Mouse (Mus musculus): ENCODE data around the gene Cul7. TPM values are rescaled to one million over a fixed set of nuclear protein-coding genes. Genes with fewer than 3 reads are reported as not detected.

Cul7 gene
- polyA plus RNA-seq, 1 experiment = 13.8 TPM

- H3K27ac ChIP-seq (replicated peaks; ENCODE audit: low read depth, low read length) = peak within 1 kb of the TSS; percentile 50
- no peaks in the 10 kb centered on the region for H3K4me1 ChIP-seq (ENCODE audit: control insufficient read depth, insufficient read depth, insufficient read length, low read length)
- peak within 1 kb of the TSS; percentile 84 for H3K4me3 ChIP-seq (ENCODE audit: insufficient read depth, low read depth, low read length)
Measured at GRCm38 (mm10) chr17:46673850-46674529, 23.9 kb downstream of the Cul7 start, which contains the start of gene Rrp36. Rrp36 (minus strand) TSS chr17:46674352.

DNA sequence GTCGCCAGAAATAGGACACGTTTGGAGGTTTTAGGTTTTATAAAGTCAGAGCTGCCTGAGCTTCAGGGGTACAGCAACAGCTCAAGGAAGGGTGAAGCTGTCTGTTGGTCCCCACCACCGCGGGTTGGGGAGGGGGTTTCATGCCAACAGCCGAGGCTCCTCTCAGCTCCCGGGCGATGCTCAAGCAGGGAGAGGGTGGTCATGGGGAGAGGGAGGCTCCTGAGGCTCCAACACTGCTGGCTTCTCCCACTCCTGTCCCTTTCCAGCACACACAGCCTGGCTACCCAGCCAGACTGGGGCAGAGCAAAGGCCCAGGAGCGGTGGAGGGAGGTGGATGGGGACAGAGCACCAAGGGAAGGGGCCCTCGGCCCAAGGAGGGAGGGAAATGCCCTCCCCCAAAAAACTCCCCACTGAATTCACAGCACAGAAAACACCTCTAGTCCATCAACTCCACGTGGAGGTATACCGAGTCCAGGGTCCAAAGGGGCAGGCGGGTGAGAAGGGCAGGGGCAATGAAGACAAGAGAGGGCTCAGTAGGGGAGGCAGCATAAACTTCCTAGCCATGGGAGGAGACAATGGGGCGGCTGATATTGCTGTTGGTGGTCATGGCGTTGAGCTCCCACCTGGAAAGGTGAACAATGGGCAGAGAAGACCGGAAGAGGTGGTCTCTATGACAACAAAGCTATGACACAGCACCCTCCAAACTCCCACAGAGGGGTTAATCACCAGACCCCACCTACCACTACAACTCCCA lies 24.6 kb downstream of the Cul7 start:
- Histone ChIP-seq H3K27ac (replicated peaks; ENCODE audit: low read depth, low read length) (no peak overlapping the region), H3K4me1 (ENCODE audit: control insufficient read depth, insufficient read depth, insufficient read length, low read length) (no peaks in the 10 kb centered on the region), H3K4me3 (ENCODE audit: insufficient read depth, low read depth, low read length) (peak overlapping the region; percentile 40)

GRCm38 (mm10) chr17:46678416-46678815 lies 28.3 kb downstream of the Cul7 start, which contains the start of gene Mea1:
Mea1 (plus strand) TSS chr17:46678793.
- peaks cover 4% of the 10 kb centered on the region; the same call in 1 of the 2 replicates for H3K4me1 ChIP-seq (ENCODE audit: control insufficient read depth, insufficient read depth, insufficient read length, low read length)
- peak within 1 kb of the TSS; percentile 81 for H3K4me3 ChIP-seq (ENCODE audit: insufficient read depth, low read depth, low read length)
- no peak within 1 kb of the TSS for H3K27ac ChIP-seq (replicated peaks; ENCODE audit: low read depth, low read length)

DNA sequence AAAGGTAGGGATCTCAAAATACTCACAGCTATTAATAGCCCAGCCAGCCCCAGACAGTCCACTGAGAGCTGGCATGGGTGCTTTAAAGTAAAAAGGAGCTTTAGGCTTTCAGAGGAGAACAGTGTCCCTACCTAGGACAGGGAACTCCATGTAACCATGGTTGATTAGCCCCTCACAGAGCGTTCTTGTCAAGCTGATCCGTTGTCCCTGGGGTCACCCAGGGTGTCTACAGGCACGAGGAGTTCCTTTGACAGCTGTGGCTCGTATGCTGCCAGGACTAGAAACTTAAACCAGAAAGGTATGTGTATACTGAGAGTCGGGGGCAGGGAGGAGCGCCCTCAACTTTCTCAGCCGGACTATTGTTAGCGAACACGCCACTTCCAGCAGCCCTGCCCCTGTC lies 28.8 kb downstream of the Cul7 start:
- Histone ChIP-seq H3K4me3 (ENCODE audit: insufficient read depth, low read depth, low read length) (peak overlapping the region; percentile 81; the same call in 1 of the 2 replicates), H3K4me1 (ENCODE audit: control insufficient read depth, insufficient read depth, insufficient read length, low read length) (peaks cover 4% of the 10 kb centered on the region; the same call in 1 of the 2 replicates), H3K27ac (replicated peaks; ENCODE audit: low read depth, low read length) (no peak overlapping the region)

DNA sequence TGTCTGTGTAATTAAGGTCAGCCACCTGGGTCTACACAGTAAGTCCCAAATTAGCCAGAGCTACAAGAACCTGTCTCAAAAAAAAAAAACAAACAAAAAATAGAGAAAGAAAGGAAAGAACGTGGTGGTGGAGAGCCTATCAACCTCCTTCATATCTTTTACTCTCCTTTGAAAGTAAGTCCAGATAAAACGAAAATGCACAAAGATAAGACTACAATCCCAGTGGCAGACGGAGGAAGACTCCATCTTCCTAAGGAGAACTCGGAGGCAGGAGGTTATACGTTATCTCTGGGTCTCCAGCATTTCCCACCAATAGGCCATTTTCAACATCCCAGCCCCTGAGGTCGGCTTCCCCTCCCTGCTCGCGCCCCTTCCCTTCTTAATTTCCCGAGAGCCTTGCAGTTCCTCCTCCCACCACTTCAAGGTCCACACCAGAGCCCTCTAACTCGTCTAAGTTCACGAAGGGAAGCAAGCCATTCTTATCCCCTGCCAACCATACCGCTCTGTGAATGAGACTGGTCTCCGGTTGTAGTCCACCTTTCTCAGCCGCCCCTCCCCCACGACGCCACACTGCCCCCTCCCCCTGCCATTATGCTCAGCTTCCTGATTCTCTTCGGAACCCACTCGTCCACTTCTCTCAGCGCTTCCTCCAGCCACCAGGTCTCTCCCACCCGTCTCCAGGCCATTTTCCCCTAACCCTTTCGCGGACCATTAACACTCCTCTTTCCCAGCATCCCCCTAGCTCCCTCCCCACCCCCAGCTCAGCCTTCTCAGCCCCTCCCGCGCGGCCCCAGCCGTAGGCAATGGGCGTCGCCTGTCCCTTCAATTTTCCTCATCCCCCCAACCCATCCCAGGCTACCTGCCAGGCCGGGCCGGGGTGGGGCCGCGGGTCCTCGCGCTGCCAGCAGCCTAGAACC lies 30.0 kb downstream of the Cul7 start:
- Histone ChIP-seq H3K4me3 (ENCODE audit: insufficient read depth, low read depth, low read length) (peak overlapping the region; percentile 81), H3K4me1 (ENCODE audit: control insufficient read depth, insufficient read depth, insufficient read length, low read length) (peaks cover 4% of the 10 kb centered on the region; the same call in 1 of the 2 replicates), H3K27ac (replicated peaks; ENCODE audit: low read depth, low read length) (peak overlapping the region; percentile 54; the same call in 1 of the 2 replicates)

DNA sequence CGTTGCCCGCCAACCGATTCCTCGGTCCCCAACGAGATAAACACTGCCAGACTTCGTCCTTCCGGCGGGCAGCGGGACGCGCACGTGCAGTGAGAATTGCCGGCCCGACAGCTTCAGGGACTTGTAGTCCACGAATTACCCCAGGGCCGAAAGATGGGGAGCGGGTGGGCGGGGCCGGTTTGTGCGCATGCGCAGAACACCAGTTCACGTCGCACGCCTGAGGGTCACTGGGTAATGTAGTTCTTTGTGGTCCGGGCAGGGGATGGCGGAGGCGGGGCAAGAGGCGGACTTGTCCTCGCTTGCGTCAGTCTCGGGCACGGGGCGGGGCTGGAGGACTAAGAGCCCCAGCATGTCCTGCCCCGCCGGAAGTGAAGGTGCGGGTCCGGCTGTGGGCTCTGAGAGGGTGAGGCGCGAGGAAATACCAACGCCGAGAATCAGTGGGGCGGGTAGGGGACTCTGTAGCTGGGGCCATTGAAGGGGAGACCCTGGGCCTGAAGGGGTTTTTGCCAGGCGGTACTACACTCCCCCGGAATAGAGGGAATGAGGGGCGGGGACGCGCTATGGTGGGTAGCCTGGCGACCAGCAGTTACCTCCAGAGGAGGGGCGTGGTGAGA lies 30.7 kb downstream of the Cul7 start, which contains the start of gene Klhdc3:
TSS of gene Klhdc3 (minus strand) at position 155 of the 614 bp plus-strand sequence.
- H3K4me1 ChIP-seq (ENCODE audit: control insufficient read depth, insufficient read depth, insufficient read length, low read length) = peaks cover 4% of the 10 kb centered on the region; the same call in 1 of the 2 replicates
- peak within 1 kb of the TSS; percentile 81 for H3K4me3 ChIP-seq (ENCODE audit: insufficient read depth, low read depth, low read length)
- peak within 1 kb of the TSS; percentile 54 for H3K27ac ChIP-seq (replicated peaks; ENCODE audit: low read depth, low read length)

DNA sequence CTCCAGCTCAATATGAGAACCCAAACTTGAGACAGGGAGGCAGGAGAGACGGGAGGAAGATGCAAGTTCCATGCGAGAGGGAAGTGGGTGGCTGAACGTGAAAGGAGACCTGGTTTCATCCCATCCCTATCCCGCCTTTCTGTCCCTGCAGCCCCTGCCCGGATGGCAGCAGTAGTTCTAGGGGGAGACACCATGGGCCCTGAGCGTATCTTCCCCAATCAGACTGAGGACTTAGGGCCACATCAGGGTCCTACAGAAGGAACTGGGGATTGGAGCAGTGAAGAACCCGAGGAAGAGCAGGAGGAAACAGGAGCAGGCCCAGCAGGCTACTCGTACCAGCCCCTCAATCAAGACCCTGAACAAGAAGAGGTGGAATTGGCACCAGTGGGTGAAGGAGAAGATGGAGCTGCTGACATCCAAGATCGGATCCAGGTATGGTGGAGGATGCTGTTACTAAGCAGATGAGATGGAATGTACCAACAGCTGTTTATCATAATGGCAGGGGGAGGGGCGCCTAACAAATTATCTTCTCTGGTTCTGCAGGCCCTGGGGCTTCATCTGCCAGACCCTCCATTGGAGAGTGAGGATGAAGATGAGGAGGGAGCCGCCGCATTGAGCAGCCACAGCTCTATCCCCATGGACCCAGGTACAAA lies 31.5 kb downstream of the Cul7 start:
- Histone ChIP-seq H3K4me1 (ENCODE audit: control insufficient read depth, insufficient read depth, insufficient read length, low read length) (peaks cover 4% of the 10 kb centered on the region; the same call in 1 of the 2 replicates), H3K27ac (replicated peaks; ENCODE audit: low read depth, low read length) (peak overlapping the region; percentile 51), H3K4me3 (ENCODE audit: insufficient read depth, low read depth, low read length) (peak overlapping the region; percentile 68)

GRCm38 (mm10) chr17:46682654-46683389 lies 32.7 kb downstream of the Cul7 start:
- peaks cover 4% of the 10 kb centered on the region; the same call in 1 of the 2 replicates for H3K4me1 ChIP-seq (ENCODE audit: control insufficient read depth, insufficient read depth, insufficient read length, low read length)
- H3K27ac ChIP-seq (replicated peaks; ENCODE audit: low read depth, low read length) = no peak overlapping the region
- H3K4me3 ChIP-seq (ENCODE audit: insufficient read depth, low read depth, low read length) = no peak overlapping the region

DNA sequence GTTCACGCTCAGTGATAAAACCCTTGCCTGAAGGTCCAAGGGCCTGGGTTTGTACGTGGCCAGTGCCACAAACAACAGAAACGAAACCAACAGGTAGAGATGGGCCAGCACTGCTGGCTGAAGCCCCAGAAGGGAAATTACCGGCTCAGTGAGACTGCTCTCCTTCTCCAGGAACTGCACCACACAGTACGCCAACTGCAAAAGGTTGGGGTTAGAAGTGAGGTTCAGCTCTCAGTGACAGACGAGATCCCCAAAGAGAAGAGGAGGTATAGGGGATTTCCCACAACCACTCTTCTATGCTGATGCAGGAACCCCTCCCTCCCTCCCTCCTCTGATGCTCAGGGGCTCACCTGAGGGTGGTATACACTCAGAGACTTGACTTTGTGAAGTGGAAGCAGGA lies 35.8 kb downstream of the Cul7 start:
- H3K4me3 ChIP-seq (ENCODE audit: insufficient read depth, low read depth, low read length) = no peak overlapping the region
- no peak overlapping the region for H3K27ac ChIP-seq (replicated peaks; ENCODE audit: low read depth, low read length)
- peaks cover 4% of the 10 kb centered on the region; the same call in 1 of the 2 replicates for H3K4me1 ChIP-seq (ENCODE audit: control insufficient read depth, insufficient read depth, insufficient read length, low read length)

- Histone ChIP-seq H3K4me1 (ENCODE audit: control insufficient read depth, insufficient read depth, insufficient read length, low read length) (no peaks in the 10 kb centered on the region), H3K27ac (replicated peaks; ENCODE audit: low read depth, low read length) (no peak overlapping the region), H3K4me3 (ENCODE audit: insufficient read depth, low read depth, low read length) (no peak overlapping the region)
Measured at GRCm38 (mm10) chr17:46690665-46691064, 40.5 kb downstream of the Cul7 start.

GRCm38 (mm10) chr17:46691390-46691789 lies 41.3 kb downstream of the Cul7 start:
- Histone ChIP-seq H3K27ac (replicated peaks; ENCODE audit: low read depth, low read length) (no peak overlapping the region), H3K4me3 (ENCODE audit: insufficient read depth, low read depth, low read length) (no peak overlapping the region), H3K4me1 (ENCODE audit: control insufficient read depth, insufficient read depth, insufficient read length, low read length) (no peaks in the 10 kb centered on the region)

DNA sequence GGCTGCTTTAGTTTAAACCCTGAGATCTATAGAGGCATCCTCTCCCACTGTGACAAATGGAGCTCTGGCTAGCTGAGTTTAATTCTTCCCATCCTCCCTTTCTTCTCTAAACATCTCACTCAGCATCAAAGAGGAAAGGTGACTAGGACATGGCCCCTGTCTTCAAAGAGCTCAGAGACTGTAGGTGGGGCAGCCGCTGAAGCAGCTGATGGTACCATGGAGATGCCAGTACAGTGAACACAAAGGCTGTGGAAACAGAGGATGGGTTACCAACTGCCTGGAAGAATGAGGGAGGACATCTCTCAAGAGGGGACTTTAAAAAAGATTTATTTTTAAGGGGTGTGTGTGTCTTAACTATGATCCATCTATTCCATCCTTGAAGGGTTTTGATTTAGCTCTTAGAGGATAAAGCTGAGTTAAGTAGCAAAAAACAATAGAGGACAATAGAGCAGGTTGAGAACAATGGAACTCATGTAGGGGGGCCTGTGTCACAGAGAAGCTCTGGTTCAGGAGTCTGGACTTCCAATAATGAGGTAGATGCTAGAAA lies 44.5 kb downstream of the Cul7 start:
- Histone ChIP-seq H3K4me1 (ENCODE audit: control insufficient read depth, insufficient read depth, insufficient read length, low read length) (no peaks in the 10 kb centered on the region), H3K27ac (replicated peaks; ENCODE audit: low read depth, low read length) (no peak overlapping the region), H3K4me3 (ENCODE audit: insufficient read depth, low read depth, low read length) (no peak overlapping the region)

GRCm38 (mm10) chr17:46698515-46698914 lies 48.4 kb downstream of the Cul7 start:
- Histone ChIP-seq H3K4me1 (ENCODE audit: control insufficient read depth, insufficient read depth, insufficient read length, low read length) (peaks cover 10% of the 10 kb centered on the region), H3K27ac (replicated peaks; ENCODE audit: low read depth, low read length) (no peak overlapping the region), H3K4me3 (ENCODE audit: insufficient read depth, low read depth, low read length) (no peak overlapping the region)

All from brown adipose tissue, adult 24 weeks (tissue).